Mouse (Mus musculus): Measurements from ENCODE around the gene Slc6a19. TPM values are rescaled to one million over a fixed set of nuclear protein-coding genes. Genes with fewer than 3 reads are reported as not detected.
"Not testable (repeated sequence)": the region's sequence is repeated elsewhere in the genome, so short reads cannot be mapped to it uniquely, and the experiment has no call there.

The Slc6a19 gene
- polyA plus RNA-seq (2012; rRNA removed): 18.6 and 40.6 TPM in 2 replicates

DNA sequence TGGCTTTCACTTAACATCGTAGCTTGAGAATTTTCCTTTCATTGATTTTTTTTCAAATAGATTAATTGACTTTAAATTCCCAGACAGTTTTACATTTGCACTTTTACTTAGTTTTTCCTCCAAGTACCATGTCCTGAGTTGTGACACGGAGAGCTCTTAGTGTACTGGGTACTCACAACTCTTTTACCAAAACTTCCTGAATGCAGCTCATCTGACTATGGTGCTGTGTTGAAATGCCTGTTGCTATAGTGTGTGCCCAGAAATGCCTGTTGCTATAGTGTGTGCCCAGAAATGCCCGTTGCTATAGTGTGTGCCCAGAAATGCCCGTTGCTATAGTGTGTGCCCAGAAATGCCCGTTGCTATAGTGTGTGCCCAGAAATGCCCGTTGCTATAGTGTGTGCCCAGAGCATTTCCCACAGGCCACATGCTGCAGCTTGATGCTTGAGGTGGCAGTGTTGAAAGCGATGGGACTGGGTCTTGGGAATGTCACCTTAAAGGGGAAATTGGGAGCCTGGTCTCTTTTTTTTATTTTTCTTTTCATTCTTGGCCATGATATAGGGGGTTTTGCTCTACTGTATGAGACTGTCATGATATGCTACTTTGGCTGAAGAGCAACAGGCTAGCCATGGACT is at the start of gene Slc6a19:
Gene Slc6a19 (minus strand): TSS at position 172 of the 632 bp plus-strand sequence.
- Histone ChIP-seq H3K27ac (ENCODE audit: control insufficient read depth, insufficient read depth, low read length) (peak within 1 kb of the TSS; percentile 98), H3K27me3 (ENCODE audit: control insufficient read depth, insufficient read depth, low read length) (no peaks in the 10 kb centered on the region), H3K4me1 (replicated peaks; ENCODE audit: control insufficient read depth, insufficient read depth, low read length) (peaks cover 66% of the 10 kb centered on the region), H3K36me3 (ENCODE audit: control insufficient read depth, insufficient read depth, low read length) (no peaks in the 10 kb centered on the region), H3K4me3 (ENCODE audit: control insufficient read depth, insufficient read depth, low read length) (no peak within 1 kb of the TSS)
- no peak for DNase-seq
- 90% methylated on average over 7 of the region's 7 CpGs for WGBS
- TF ChIP-seq CTCF (IDR thresholded peaks at IDR 0.05; ENCODE audit: borderline replicate concordance, control insufficient read depth, extremely low read depth, insufficient read depth, low read length, poor library complexity): no peak
- TF ChIP-seq POLR2A (IDR thresholded peaks at IDR 0.05; ENCODE audit: control insufficient read depth, extremely low read depth, insufficient read depth, low read length, poor library complexity): no peak

DNA sequence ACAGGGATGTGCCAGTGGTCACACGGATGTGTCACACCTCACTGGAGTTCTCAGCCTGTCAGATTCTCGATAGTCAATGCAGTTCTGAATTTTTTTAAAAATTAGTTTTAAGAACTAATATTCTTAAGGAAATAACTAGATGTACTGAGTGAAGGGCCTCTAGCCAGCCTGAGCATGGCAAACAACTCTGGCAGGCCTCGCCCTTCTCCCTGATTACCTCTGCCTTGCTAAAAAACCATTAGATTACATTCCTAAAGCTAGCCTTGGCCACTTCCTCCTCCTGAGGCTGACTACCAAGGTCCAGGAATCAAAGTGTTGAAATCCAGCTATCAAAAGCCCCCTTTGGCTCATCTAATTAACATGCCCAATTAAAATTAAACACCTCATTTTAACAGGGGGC is 46.6 kb upstream of the Slc6a19 start:
- Histone ChIP-seq H3K27me3 (ENCODE audit: control insufficient read depth, insufficient read depth, low read length) (no peaks in the 10 kb centered on the region), H3K4me1 (replicated peaks; ENCODE audit: control insufficient read depth, insufficient read depth, low read length) (peaks cover 19% of the 10 kb centered on the region), H3K4me3 (ENCODE audit: control insufficient read depth, insufficient read depth, low read length) (no peak overlapping the region), H3K36me3 (ENCODE audit: control insufficient read depth, insufficient read depth, low read length) (no peaks in the 10 kb centered on the region), H3K27ac (ENCODE audit: control insufficient read depth, insufficient read depth, low read length) (no peak overlapping the region)
- no peak for DNase-seq
- TF ChIP-seq POLR2A (IDR thresholded peaks at IDR 0.05; ENCODE audit: control insufficient read depth, extremely low read depth, insufficient read depth, low read length, poor library complexity): no peak
- 97% methylated on average over 3 of the region's 3 CpGs for WGBS

DNA sequence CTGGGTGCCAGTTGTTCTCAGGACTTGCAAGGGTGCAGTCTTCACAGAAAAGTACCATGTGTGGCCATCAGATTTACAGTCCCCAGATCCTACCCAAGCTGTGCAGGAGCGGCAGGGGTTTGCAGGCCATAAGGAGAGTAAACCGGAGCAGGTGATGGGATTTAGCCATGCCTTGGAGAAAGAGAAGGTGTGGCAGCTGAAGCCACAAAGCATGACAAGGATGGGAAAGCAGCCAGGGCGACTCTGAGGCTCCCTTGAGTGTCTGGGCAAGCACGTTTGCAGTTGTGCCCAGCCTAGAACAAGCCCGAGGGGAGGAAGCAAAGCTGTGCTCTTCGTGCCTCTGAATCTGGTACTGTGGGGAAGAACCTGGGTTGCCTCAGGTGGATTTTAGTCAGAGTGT is 45.8 kb upstream of the Slc6a19 start:
- Histone ChIP-seq H3K27me3 (ENCODE audit: control insufficient read depth, insufficient read depth, low read length) (no peaks in the 10 kb centered on the region), H3K4me1 (replicated peaks; ENCODE audit: control insufficient read depth, insufficient read depth, low read length) (peaks cover 19% of the 10 kb centered on the region), H3K4me3 (ENCODE audit: control insufficient read depth, insufficient read depth, low read length) (no peak overlapping the region), H3K27ac (ENCODE audit: control insufficient read depth, insufficient read depth, low read length) (no peak overlapping the region), H3K36me3 (ENCODE audit: control insufficient read depth, insufficient read depth, low read length) (no peaks in the 10 kb centered on the region)
- WGBS: 78% methylated on average over 6 of the region's 6 CpGs
- DNase-seq: no peak
- TF ChIP-seq CTCF (IDR thresholded peaks at IDR 0.05; ENCODE audit: borderline replicate concordance, control insufficient read depth, extremely low read depth, insufficient read depth, low read length, poor library complexity) (no peak), POLR2A (IDR thresholded peaks at IDR 0.05; ENCODE audit: control insufficient read depth, extremely low read depth, insufficient read depth, low read length, poor library complexity) (no peak)

DNA sequence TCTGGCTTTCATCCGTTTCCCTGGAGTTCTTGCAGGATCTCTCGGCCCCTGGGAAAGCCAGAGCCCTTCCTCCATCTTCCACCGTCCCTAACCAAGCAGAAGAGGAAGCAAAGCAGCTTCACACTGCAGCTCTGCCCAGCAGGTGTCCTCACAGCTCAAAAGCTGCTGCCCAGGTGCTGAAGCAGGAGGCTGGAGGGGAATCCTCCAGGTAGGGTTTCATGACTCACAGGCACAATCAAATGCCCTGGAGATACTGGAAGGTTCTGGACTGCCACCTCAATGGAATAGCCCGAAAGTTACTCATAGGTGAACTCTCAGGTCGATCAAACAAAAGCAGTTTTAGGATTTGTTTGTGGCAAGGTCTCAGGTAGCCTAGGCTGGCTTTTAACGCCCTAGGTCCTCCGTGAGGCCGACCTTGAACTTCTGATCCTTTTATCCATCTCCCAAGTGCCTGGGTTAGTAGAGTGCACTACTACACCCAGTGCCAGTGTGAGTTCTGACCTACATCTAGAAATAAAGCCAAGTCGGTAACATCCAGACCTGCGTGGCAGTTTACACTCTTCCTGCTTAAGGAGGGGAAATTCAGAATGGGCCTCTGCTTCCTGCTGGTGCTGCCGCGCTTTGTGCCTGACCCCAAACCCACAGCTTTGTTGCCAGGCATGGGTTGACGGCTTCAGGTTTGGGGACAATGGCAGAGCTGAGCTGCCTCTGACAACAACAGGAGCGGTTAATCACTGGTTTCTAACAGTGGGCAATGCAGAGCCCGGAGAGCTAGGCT is 44.2 kb upstream of the Slc6a19 start:
- TF ChIP-seq CTCF (IDR thresholded peaks at IDR 0.05; ENCODE audit: borderline replicate concordance, control insufficient read depth, extremely low read depth, insufficient read depth, low read length, poor library complexity) (peak; percentile 67; the same call in 1 of the 2 replicates), POLR2A (IDR thresholded peaks at IDR 0.05; ENCODE audit: control insufficient read depth, extremely low read depth, insufficient read depth, low read length, poor library complexity) (0 out of 2 replicates have a peak, but pooled peaks have one; percentile 23)
- Histone ChIP-seq H3K27me3 (ENCODE audit: control insufficient read depth, insufficient read depth, low read length) (no peaks in the 10 kb centered on the region), H3K4me1 (replicated peaks; ENCODE audit: control insufficient read depth, insufficient read depth, low read length) (peaks cover 19% of the 10 kb centered on the region), H3K27ac (ENCODE audit: control insufficient read depth, insufficient read depth, low read length) (peak overlapping the region; percentile 70), H3K4me3 (ENCODE audit: control insufficient read depth, insufficient read depth, low read length) (no peak overlapping the region), H3K36me3 (ENCODE audit: control insufficient read depth, insufficient read depth, low read length) (no peaks in the 10 kb centered on the region)
- peak; percentile 67 for DNase-seq
- WGBS: 19% methylated on average over 15 of the region's 15 CpGs

DNA sequence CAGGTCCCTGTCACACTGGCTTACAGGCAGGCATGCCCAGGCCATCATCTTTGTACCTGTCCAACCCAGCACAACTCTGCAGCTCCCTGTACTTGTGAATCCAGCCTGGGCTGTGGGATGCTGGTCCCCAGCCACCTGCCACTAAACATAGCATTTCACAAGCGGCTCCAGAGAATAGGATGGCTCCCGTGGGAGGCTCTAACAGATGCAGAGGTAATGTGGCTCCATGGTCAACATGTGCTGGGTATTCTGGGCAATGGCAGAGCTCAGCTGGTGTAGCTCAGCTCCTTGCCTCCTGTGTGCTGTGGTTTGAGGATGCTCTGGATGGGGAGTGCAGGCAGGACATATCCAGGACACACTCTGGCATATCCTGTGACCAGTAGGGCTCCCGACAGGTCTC is 39.0 kb upstream of the Slc6a19 start:
- WGBS: 97% methylated on average over 3 of the region's 3 CpGs
- Histone ChIP-seq H3K36me3 (ENCODE audit: control insufficient read depth, insufficient read depth, low read length) (no peaks in the 10 kb centered on the region), H3K4me3 (ENCODE audit: control insufficient read depth, insufficient read depth, low read length) (no peak overlapping the region), H3K27ac (ENCODE audit: control insufficient read depth, insufficient read depth, low read length) (no peak overlapping the region), H3K4me1 (replicated peaks; ENCODE audit: control insufficient read depth, insufficient read depth, low read length) (peaks cover 29% of the 10 kb centered on the region), H3K27me3 (ENCODE audit: control insufficient read depth, insufficient read depth, low read length) (no peaks in the 10 kb centered on the region)
- no peak for DNase-seq
- TF ChIP-seq POLR2A (IDR thresholded peaks at IDR 0.05; ENCODE audit: control insufficient read depth, extremely low read depth, insufficient read depth, low read length, poor library complexity) (no peak), CTCF (IDR thresholded peaks at IDR 0.05; ENCODE audit: borderline replicate concordance, control insufficient read depth, extremely low read depth, insufficient read depth, low read length, poor library complexity) (no peak)

DNA sequence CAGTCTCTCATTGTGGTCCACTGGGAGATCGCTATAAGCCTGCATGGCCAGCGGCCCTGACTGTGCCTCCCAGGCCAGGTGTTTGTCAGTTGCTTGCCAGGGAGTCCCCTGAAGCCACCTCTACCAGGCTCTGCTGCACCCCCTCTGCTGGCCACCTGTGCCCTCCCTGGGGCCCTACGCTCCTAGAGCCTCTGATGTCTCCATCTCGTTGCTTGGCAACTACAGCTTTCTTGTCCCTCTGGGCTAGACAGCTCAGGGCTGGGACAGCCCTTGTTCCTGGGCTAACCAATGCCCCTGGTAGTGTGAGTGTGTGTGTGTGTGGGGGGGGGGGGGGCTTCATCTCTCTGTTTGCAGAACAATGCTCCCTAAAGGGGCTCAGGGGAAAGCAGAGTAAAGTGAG is 38.3 kb upstream of the Slc6a19 start:
- DNase-seq: peak; percentile 63

DNA sequence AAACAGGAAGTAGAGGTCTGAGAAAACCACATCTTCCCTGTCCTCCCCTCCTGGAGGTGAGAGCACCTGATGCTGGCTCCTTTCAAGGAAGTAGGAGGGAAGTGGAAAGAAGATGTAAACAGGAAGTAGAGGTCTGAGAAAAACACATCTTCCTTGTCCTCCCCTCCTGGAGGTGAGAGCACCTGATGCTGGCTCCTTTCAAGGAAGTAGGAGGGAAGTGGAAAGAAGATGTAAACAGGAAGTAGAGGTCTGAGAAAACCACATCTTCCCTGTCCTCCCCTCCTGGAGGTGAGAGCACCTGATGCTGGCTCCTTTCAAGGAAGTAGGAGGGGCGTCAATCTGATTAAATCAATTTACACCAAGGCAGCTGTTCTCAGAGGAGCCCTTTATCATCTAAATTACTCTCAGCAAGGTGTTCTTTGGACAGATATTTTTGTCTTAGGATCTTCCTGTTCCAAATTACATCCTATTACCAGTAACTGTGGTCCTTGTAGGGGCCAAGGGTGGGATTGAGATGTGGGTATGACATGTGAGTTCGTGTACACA is 35.8 kb upstream of the Slc6a19 start:
- peaks cover 38% of the 10 kb centered on the region for H3K4me1 ChIP-seq (replicated peaks; ENCODE audit: control insufficient read depth, insufficient read depth, low read length)
- peak overlapping the region; percentile 50 for H3K27ac ChIP-seq (ENCODE audit: control insufficient read depth, insufficient read depth, low read length)
- 33% methylated on average over 2 of the region's 2 CpGs for WGBS
- not testable (repeated sequence) for H3K36me3 ChIP-seq (ENCODE audit: control insufficient read depth, insufficient read depth, low read length); DNase-seq; H3K4me3 ChIP-seq (ENCODE audit: control insufficient read depth, insufficient read depth, low read length); H3K27me3 ChIP-seq (ENCODE audit: control insufficient read depth, insufficient read depth, low read length)

More for the DNA sequence above, 38.3 kb upstream of the Slc6a19 start:
- Histone ChIP-seq H3K27me3 (ENCODE audit: control insufficient read depth, insufficient read depth, low read length) (no peaks in the 10 kb centered on the region), H3K4me3 (ENCODE audit: control insufficient read depth, insufficient read depth, low read length) (no peak overlapping the region), H3K36me3 (ENCODE audit: control insufficient read depth, insufficient read depth, low read length) (no peaks in the 10 kb centered on the region), H3K4me1 (replicated peaks; ENCODE audit: control insufficient read depth, insufficient read depth, low read length) (peaks cover 23% of the 10 kb centered on the region), H3K27ac (ENCODE audit: control insufficient read depth, insufficient read depth, low read length) (no peak overlapping the region)
- 46% methylated on average over 4 of the region's 4 CpGs for WGBS
- TF ChIP-seq POLR2A (IDR thresholded peaks at IDR 0.05; ENCODE audit: control insufficient read depth, extremely low read depth, insufficient read depth, low read length, poor library complexity): no peak
- peak; percentile 69; the same call in 1 of the 2 replicates for TF ChIP-seq CTCF (IDR thresholded peaks at IDR 0.05; ENCODE audit: borderline replicate concordance, control insufficient read depth, extremely low read depth, insufficient read depth, low read length, poor library complexity)

All from thymus, adult 2 months (tissue).